Mouse (Mus musculus) liver, embryonic 14.5 days (tissue): ENCODE data around the gene Spa17.

ENCODE experiments used
- CTCF ChIP-seq: IDR thresholded peaks from 2 replicates; pipeline ENCODE4 v1.5.1; 2016; ENCODE audit warnings: antibody characterized with exemption, low read depth, control low read depth
- EP300 ChIP-seq: IDR thresholded peaks from 2 replicates; pipeline ENCODE4 v1.6.1; 2016; ENCODE audit warnings: antibody characterized with exemption, low read depth

- no peak for TF ChIP-seq CTCF
- TF ChIP-seq EP300, result 0 out of 2 replicates have a peak, but pooled peaks have one; percentile 25
Measured at GRCm38 (mm10) chr9:37613182-37613910, at the start of gene Spa17.
